Mouse (Mus musculus): ENCODE data around the gene Smpdl3a.

DNA sequence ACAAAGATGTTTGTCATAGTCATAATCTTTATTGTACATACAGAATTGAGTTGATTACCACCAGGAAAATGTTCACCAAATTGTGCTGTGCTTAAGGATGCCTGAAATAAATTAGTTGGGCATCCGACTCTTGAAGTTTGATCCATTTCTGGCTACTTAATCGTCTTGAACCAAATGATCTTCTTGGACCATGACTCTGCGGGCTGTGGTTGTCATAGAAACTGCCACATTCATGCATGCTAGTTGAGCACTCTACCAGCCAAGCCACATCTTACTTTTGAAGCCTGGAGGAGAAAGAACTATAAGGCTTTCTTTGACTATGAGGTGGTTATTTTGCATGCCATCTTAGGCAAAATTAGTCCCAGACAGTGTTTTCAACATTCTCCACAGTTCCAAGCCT, 35.5 kb downstream of the Smpdl3a start:
- no peak for TF ChIP-seq CTCF (IDR thresholded peaks at IDR 0.05; ENCODE audit: extremely low read depth, insufficient read length, insufficient replicate concordance, low read depth, low read length)
- TF ChIP-seq POLR2A (IDR thresholded peaks at IDR 0.05; ENCODE audit: low read depth, low read length): no peak

Measured in small intestine, adult 2 months (tissue).